Mouse (Mus musculus) layer of hippocampus, adult 11-12 months (tissue): ENCODE results near the gene Pdzd2.
"Not testable (repeated sequence)": the region's sequence is repeated elsewhere in the genome, so short reads cannot be mapped to it uniquely, and the experiment has no call there.

Experiments used
- DNase-seq: peaks from one replicate; pipeline ENCODE4 v3.0.0; 2022; ENCODE audit warnings: low spot score

The Pdzd2 gene

GRCm38 (mm10) chr15:12375641-12376311, 363.9 kb downstream of the Pdzd2 start:
- peak; percentile 76 for DNase-seq

GRCm38 (mm10) chr15:12374916-12375315, 364.8 kb downstream of the Pdzd2 start:
- DNase-seq, result no peak

- no peak for DNase-seq
Observed at GRCm38 (mm10) chr15:12373918-12374317, 365.8 kb downstream of the Pdzd2 start.

GRCm38 (mm10) chr15:12373496-12373895, 366.2 kb downstream of the Pdzd2 start:
- no peak for DNase-seq

GRCm38 (mm10) chr15:12371183-12371582, 368.5 kb downstream of the Pdzd2 start:
- peak; percentile 85 for DNase-seq

GRCm38 (mm10) chr15:12370096-12370495, 369.6 kb downstream of the Pdzd2 start:
- no peak for DNase-seq

GRCm38 (mm10) chr15:12368850-12369249, 370.9 kb downstream of the Pdzd2 start:
- DNase-seq, result no peak

- no peak for DNase-seq
Observed at GRCm38 (mm10) chr15:12368357-12368756, 371.4 kb downstream of the Pdzd2 start.

- DNase-seq, result no peak
Observed at GRCm38 (mm10) chr15:12367306-12368080, 372.2 kb downstream of the Pdzd2 start.

- not testable (repeated sequence) for DNase-seq
Observed at GRCm38 (mm10) chr15:12366580-12367305, 373.0 kb downstream of the Pdzd2 start.

- peak; percentile 79 for DNase-seq
Observed at GRCm38 (mm10) chr15:12366072-12366469, 373.7 kb downstream of the Pdzd2 start.

- DNase-seq, result no peak
Observed at GRCm38 (mm10) chr15:12365416-12366071, 374.2 kb downstream of the Pdzd2 start.

GRCm38 (mm10) chr15:12364096-12364495, 375.6 kb downstream of the Pdzd2 start:
- no peak for DNase-seq

- DNase-seq, result peak; percentile 47
Observed at GRCm38 (mm10) chr15:12362701-12363040, 377.1 kb downstream of the Pdzd2 start.

GRCm38 (mm10) chr15:12362001-12362700, 377.6 kb downstream of the Pdzd2 start:
- peak; percentile 48 for DNase-seq

GRCm38 (mm10) chr15:12360519-12361212, 379.1 kb downstream of the Pdzd2 start:
- DNase-seq, result no peak

GRCm38 (mm10) chr15:12358384-12358783, 381.3 kb downstream of the Pdzd2 start:
- no peak for DNase-seq

GRCm38 (mm10) chr15:12357459-12357858, 382.3 kb downstream of the Pdzd2 start:
- no peak for DNase-seq

GRCm38 (mm10) chr15:12355907-12356306, 383.8 kb downstream of the Pdzd2 start:
- DNase-seq, result no peak

- no peak for DNase-seq
Observed at GRCm38 (mm10) chr15:12355261-12355660, 384.5 kb downstream of the Pdzd2 start.

GRCm38 (mm10) chr15:12354281-12354810, 385.4 kb downstream of the Pdzd2 start:
- no peak for DNase-seq
